ENCODE assay signal across 22 mouse cellular contexts in genomic region chr5:73157009-73157408, GRCm38 (mm10).
DNase-seq lines count a peak whose midpoint lies in the region; ATAC-seq and TF ChIP-seq lines count a peak whose summit lies in the region.
"Had no signal": no experiment of that assay in that cellular context is flagged by ENCODE, and none has a peak within 500 bp of the region (broad histone marks: within the 10 kb centered on the region; RNA-seq: fewer than 3 reads in every experiment).

No protein-coding gene starts in this region.

- WGBS in heart, embryonic 11.5 days (ENCODE audit: insufficient replicate concordance): 52% methylated on average over 5 of the region's 5 CpGs
- 61% methylated on average over 5 of the region's 5 CpGs for WGBS in kidney, embryonic 15.5 days
- WGBS in intestine, embryonic 16.5 days: 37% methylated on average over 5 of the region's 5 CpGs
- WGBS in midbrain, embryonic 15.5 days: 87% methylated on average over 5 of the region's 5 CpGs

- no peaks in the 10 kb centered on the region for H3K36me3 ChIP-seq in heart, embryonic 11.5 days (ENCODE audit: control insufficient read depth, insufficient read depth, low read length)
- no peaks in the 10 kb centered on the region for H3K36me3 ChIP-seq in kidney, embryonic 15.5 days
- peaks cover 0 to 14% of the 10 kb centered on the region in 2 experiments for H3K36me3 ChIP-seq in CH12.LX (replicated peaks in 1 of 2; ENCODE audit: control insufficient read depth in 1 of 2, insufficient read depth in 1 of 2, low read length in 1 of 2)
- H3K36me3 ChIP-seq in intestine, embryonic 16.5 days (ENCODE audit: control insufficient read depth, insufficient read depth, low read length): no peaks in the 10 kb centered on the region
- no peaks in the 10 kb centered on the region for H3K36me3 ChIP-seq in midbrain, embryonic 15.5 days (replicated peaks)
- H3K36me3 ChIP-seq: embryonic facial prominence, embryonic 12.5 days; forebrain, embryonic 15.5 days; liver, embryonic 13.5 days; lung, embryonic 15.5 days had no signal

- in situ Hi-C loops in CH12.LX (cut with MboI; ENCODE audit: low pct_ligation_motif_present, low pct_unique_long_range_greater_than_20kb, low sequenced_read_pairs): no loop called here

- no peaks in the 10 kb centered on the region for H3K9me3 ChIP-seq in heart, embryonic 11.5 days (replicated peaks; ENCODE audit: control insufficient read depth, low read length)
- no peaks in the 10 kb centered on the region for H3K9me3 ChIP-seq in kidney, embryonic 15.5 days (replicated peaks)
- H3K9me3 ChIP-seq in CH12.LX (replicated peaks; ENCODE audit: low read length): no peaks in the 10 kb centered on the region
- H3K9me3 ChIP-seq in intestine, embryonic 16.5 days (ENCODE audit: control insufficient read depth, low read length): no peaks in the 10 kb centered on the region
- H3K9me3 ChIP-seq in midbrain, embryonic 15.5 days: no peaks in the 10 kb centered on the region
- H3K9me3 ChIP-seq: embryonic facial prominence, embryonic 12.5 days; forebrain, embryonic 15.5 days; liver, embryonic 13.5 days; lung, embryonic 15.5 days had no signal

- no peak for TF ChIP-seq RAD21 in CH12.LX (IDR thresholded peaks at IDR 0.05; ENCODE audit: low read depth, low read length)

- DNase-seq in heart, adult 8-10 months (ENCODE audit: low spot score): no peak
- no peak for DNase-seq in kidney, adult 18-20 months
- DNase-seq in CH12.LX (ENCODE audit: extremely low read depth): peak; percentile 28
- DNase-seq: cerebellum, adult 11-12 months; cerebellum, postnatal 10 days; gastrocnemius, postnatal 14 days; kidney, adult 2 months; liver, embryonic 13.5 days; midbrain, embryonic 14.5 days; right cerebral cortex, adult 18-20 months; right cerebral cortex, postnatal 4 days had no signal

- no peak for TF ChIP-seq CTCF in CH12.LX (conservative IDR thresholded peaks at IDR 0.05 in 1 of 2, IDR thresholded peaks at IDR 0.05 in 1 of 2; ENCODE audit: low read depth in 2 of 2, low read length in 2 of 2)

- TF ChIP-seq POLR2A in CH12.LX (IDR thresholded peaks at IDR 0.05; ENCODE audit: low read depth, low read length): no peak

- 0 out of 2 replicates have a peak, but pooled peaks have one; percentile 14 for ATAC-seq in heart, embryonic 11.5 days (replicated peaks; ENCODE audit: insufficient number of reproducible peaks, low FRiP score, low TSS enrichment)
- ATAC-seq in kidney, embryonic 15.5 days (replicated peaks; ENCODE audit: low FRiP score): no peak
- peak; percentile 55 for ATAC-seq in intestine, embryonic 16.5 days
- no peak for ATAC-seq in frontal cortex, adult (ENCODE audit: low TSS enrichment)
- ATAC-seq in midbrain, embryonic 15.5 days (replicated peaks): no peak
- ATAC-seq: CD4-positive, CD25-positive, alpha-beta regulatory T cell, adult 4 months; forebrain, embryonic 15.5 days; hindbrain, postnatal 0 days had no signal

- H3K27me3 ChIP-seq in heart, embryonic 11.5 days (ENCODE audit: control insufficient read depth, insufficient read depth, low read length): no peaks in the 10 kb centered on the region
- H3K27me3 ChIP-seq in kidney, embryonic 15.5 days: no peaks in the 10 kb centered on the region
- no peaks in the 10 kb centered on the region for H3K27me3 ChIP-seq in CH12.LX (replicated peaks)
- no peaks in the 10 kb centered on the region for H3K27me3 ChIP-seq in intestine, embryonic 16.5 days (replicated peaks; ENCODE audit: control insufficient read depth, insufficient read depth, low read length)
- H3K27me3 ChIP-seq in midbrain, embryonic 15.5 days (replicated peaks): no peaks in the 10 kb centered on the region
- H3K27me3 ChIP-seq: embryonic facial prominence, embryonic 12.5 days; forebrain, embryonic 15.5 days; liver, embryonic 13.5 days; lung, embryonic 15.5 days had no signal

- no peak overlapping the region for H3K27ac ChIP-seq in heart, embryonic 11.5 days (ENCODE audit: low read depth, low read length)
- 0 out of 2 replicates have a peak overlapping the region, but pooled peaks have one; percentile 7 for H3K27ac ChIP-seq in kidney, embryonic 15.5 days
- no peak overlapping the region for H3K27ac ChIP-seq in CH12.LX (ENCODE audit: insufficient read depth, low read depth)
- peak overlapping the region; percentile 45 for H3K27ac ChIP-seq in intestine, embryonic 16.5 days (ENCODE audit: low read length)
- no peak overlapping the region for H3K27ac ChIP-seq in midbrain, embryonic 15.5 days
- H3K27ac ChIP-seq: embryonic facial prominence, embryonic 12.5 days; forebrain, embryonic 15.5 days; hindbrain, postnatal 0 days; layer of hippocampus, adult 2 months; liver, embryonic 13.5 days; lung, embryonic 15.5 days had no signal

- no peak overlapping the region for H3K9ac ChIP-seq in heart, embryonic 11.5 days (ENCODE audit: low read depth, low read length)
- no peak overlapping the region for H3K9ac ChIP-seq in kidney, embryonic 15.5 days
- H3K9ac ChIP-seq in CH12.LX (ENCODE audit: insufficient read depth, low read depth): no peak overlapping the region
- no peak overlapping the region for H3K9ac ChIP-seq in intestine, embryonic 16.5 days (ENCODE audit: low read depth, low read length)
- no peak overlapping the region for H3K9ac ChIP-seq in midbrain, embryonic 15.5 days
- H3K9ac ChIP-seq: embryonic facial prominence, embryonic 12.5 days; forebrain, embryonic 15.5 days; liver, embryonic 13.5 days; lung, embryonic 15.5 days had no signal

- no peak overlapping the region for H3K4me3 ChIP-seq in heart, embryonic 11.5 days (ENCODE audit: low read depth, low read length)
- H3K4me3 ChIP-seq in kidney, embryonic 15.5 days (replicated peaks): no peak overlapping the region
- H3K4me3 ChIP-seq in CH12.LX (replicated peaks in 1 of 3; ENCODE audit: low read depth in 2 of 3, low read length in 2 of 3, poor library complexity in 1 of 3): no peak overlapping the region
- H3K4me3 ChIP-seq in intestine, embryonic 16.5 days (ENCODE audit: low read length): no peak overlapping the region
- no peak overlapping the region for H3K4me3 ChIP-seq in midbrain, embryonic 15.5 days
- H3K4me3 ChIP-seq: embryonic facial prominence, embryonic 12.5 days; forebrain, embryonic 15.5 days; layer of hippocampus, adult 2 months; liver, embryonic 13.5 days; lung, embryonic 15.5 days had no signal

- dilution Hi-C loops in CH12.LX (cut with MboI; ENCODE audit: extremely low pct_ligation_motif_present, extremely low pct_unique_long_range_greater_than_20kb, low sequenced_read_pairs): no loop called here

- no peak for TF ChIP-seq EP300 in CH12.LX (IDR thresholded peaks at IDR 0.05; ENCODE audit: low read length)

- H3K79me2 ChIP-seq in CH12.LX (replicated peaks; ENCODE audit: control insufficient read depth, extremely low read depth, insufficient read depth, poor library complexity, severe bottlenecking): no peaks in the 10 kb centered on the region

- no peak overlapping the region for H3K4me2 ChIP-seq in heart, embryonic 11.5 days
- no peak overlapping the region for H3K4me2 ChIP-seq in kidney, embryonic 15.5 days
- H3K4me2 ChIP-seq in CH12.LX (ENCODE audit: insufficient read depth, low read depth, poor library complexity, severe bottlenecking): 0 out of 2 replicates have a peak overlapping the region, but pooled peaks have one; percentile 9
- no peak overlapping the region for H3K4me2 ChIP-seq in intestine, embryonic 16.5 days (ENCODE audit: low read depth, low read length)
- H3K4me2 ChIP-seq in midbrain, embryonic 15.5 days: no peak overlapping the region
- H3K4me2 ChIP-seq: embryonic facial prominence, embryonic 12.5 days; forebrain, embryonic 15.5 days; liver, embryonic 13.5 days; lung, embryonic 15.5 days had no signal

- peaks cover 17% of the 10 kb centered on the region for H3K4me1 ChIP-seq in heart, embryonic 11.5 days (ENCODE audit: control insufficient read depth, insufficient read depth, low read length)
- peaks cover 22% of the 10 kb centered on the region for H3K4me1 ChIP-seq in kidney, embryonic 15.5 days
- peaks cover 22 to 46% of the 10 kb centered on the region in 2 experiments for H3K4me1 ChIP-seq in CH12.LX (ENCODE audit: control insufficient read depth in 1 of 2, insufficient read depth in 2 of 2)
- H3K4me1 ChIP-seq in intestine, embryonic 16.5 days (ENCODE audit: control insufficient read depth, insufficient read depth, low read length): peaks cover 25% of the 10 kb centered on the region
- 0 out of 2 replicates have a peak, but pooled peaks cover 3% of the 10 kb centered on the region for H3K4me1 ChIP-seq in midbrain, embryonic 15.5 days
- H3K4me1 ChIP-seq: embryonic facial prominence, embryonic 12.5 days had no signal

TF ChIP-seq in CH12.LX, 34 proteins besides CTCF, POLR2A, EP300 and RAD21:
- TF ChIP-seq MEF2A (IDR thresholded peaks at IDR 0.05; ENCODE audit: borderline replicate concordance, low read depth, low read length): 0 out of 2 replicates have a peak, but pooled peaks have one; percentile 35
- TF ChIP-seq ZMIZ1 (IDR thresholded peaks at IDR 0.05; ENCODE audit: low read depth, low read length): no peak
- peak; percentile 25; the same call in 1 of the 2 replicates for TF ChIP-seq MXI1 (IDR thresholded peaks at IDR 0.05; ENCODE audit: low read depth, low read length)
- TF ChIP-seq IRF4 (IDR thresholded peaks at IDR 0.05; ENCODE audit: low read depth, low read length): peak; percentile 56; the same call in 1 of the 2 replicates
TF ChIP-seq in CH12.LX: peak in this region for 3.

Comparison
In these comparisons a context has a peak if more than half of its experiments do, and no peak if none do; other contexts are left out.
1. ATAC-seq: peak in heart, embryonic 11.5 days (single experiment) and intestine, embryonic 16.5 days (single experiment); none in kidney, embryonic 15.5 days (single experiment), frontal cortex, adult (single experiment) and midbrain, embryonic 15.5 days (single experiment).
2. H3K27ac ChIP-seq: peak in kidney, embryonic 15.5 days (single experiment) and intestine, embryonic 16.5 days (single experiment); none in heart, embryonic 11.5 days (single experiment), CH12.LX (single experiment) and midbrain, embryonic 15.5 days (single experiment).